Mouse (Mus musculus) adrenal gland, postnatal 25 days (tissue): ENCODE results near the gene Ctsz. TPM values are rescaled to one million over a fixed set of nuclear protein-coding genes. Genes with fewer than 3 reads are reported as not detected.
A peak's percentile ranks its signal among the peaks of the same experiment; 100 is the strongest.

Source experiments
- DNase-seq: peaks from one replicate; pipeline ENCODE4 v3.0.0; 2021; ENCODE audit warnings: mixed read lengths
- total RNA-seq: library from RNA; stranded (reverse); gene quantifications from 2 replicates; pipeline ENCODE4 v1.2.3, GENCODE M21; 2021

Ctsz gene
- total RNA-seq, 1 experiment from 2014 or later: 133 TPM

GRCm38 (mm10) chr2:174439961-174440360 lies 1.1 kb upstream of the Ctsz start:
- DNase-seq: no peak

DNA sequence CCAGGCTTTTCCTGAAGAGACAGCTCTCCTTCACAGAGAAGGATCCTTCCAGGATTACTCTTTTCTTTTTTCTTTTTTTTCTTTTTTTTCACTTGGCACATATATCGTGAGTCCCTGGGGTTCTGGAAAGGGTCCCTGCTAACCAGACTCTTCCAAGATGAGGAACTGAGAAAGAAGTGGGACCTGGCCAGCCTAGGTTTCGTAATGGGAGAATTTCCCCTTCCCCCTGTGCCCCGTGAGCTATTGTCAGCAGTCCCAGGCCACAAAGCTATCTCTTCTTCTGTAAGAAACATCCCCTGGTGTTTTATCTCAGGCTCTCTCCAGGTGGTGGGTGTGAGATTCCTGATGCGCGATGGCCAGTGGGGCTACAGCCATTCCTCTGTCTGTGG lies 605 bp upstream of the Ctsz start:
- no peak for DNase-seq

GRCm38 (mm10) chr2:174438181-174438580 lies 658 bp downstream of the Ctsz start:
- no peak for DNase-seq

DNA sequence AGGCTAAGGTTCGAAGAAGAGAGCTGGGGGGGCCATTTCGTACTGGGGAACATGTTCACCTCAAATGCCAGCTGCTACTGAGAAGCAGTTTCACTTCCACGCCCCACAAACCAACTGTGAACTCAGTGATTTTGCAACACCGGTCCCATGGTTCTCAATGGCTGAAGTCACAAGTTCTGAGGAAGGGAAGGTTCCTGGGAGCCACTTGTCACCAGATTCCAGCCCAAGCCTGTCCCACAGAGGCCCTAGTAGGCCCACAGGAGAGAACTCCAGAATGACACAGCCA lies 1.2 kb downstream of the Ctsz start:
- DNase-seq: no peak

DNA sequence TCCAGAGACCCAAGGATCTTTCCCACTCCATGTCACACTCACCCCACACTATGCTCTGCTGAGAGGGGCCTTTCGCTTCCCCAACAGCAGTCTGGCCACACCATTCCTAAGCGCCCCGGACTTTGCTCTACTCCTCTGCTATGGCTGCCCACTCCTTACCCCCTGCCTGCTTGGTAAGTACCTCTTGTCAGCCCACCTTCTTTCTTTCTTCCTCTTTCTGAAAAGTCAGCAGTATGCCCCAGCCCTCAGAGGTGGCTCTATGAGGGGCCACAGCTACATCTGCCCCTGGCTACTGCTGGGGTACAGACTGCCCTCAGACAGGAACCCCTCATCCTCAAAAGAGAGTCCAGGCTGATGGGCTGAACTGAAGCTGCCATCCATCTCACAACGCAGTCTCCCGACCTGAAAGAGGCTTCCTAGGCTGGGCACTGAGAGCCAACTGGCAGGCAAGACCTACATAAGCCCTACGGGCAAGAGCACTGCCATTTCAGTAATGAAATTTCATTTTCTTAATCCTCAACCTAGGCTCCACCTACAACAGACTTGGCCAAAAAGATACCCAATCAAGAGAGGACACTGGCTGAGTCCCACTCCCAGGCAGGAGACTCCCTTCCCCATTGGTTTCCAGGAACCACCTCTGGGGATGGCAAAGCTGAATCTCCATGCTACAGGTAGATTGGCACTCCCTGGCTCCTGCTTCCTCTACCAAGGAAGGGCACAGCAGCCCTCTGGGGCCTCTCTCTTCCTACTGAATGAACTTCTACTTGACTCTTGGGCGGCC lies 1.7 kb downstream of the Ctsz start:
- DNase-seq: no peak

GRCm38 (mm10) chr2:174436076-174436701 lies 2.6 kb downstream of the Ctsz start:
- no peak for DNase-seq

DNA sequence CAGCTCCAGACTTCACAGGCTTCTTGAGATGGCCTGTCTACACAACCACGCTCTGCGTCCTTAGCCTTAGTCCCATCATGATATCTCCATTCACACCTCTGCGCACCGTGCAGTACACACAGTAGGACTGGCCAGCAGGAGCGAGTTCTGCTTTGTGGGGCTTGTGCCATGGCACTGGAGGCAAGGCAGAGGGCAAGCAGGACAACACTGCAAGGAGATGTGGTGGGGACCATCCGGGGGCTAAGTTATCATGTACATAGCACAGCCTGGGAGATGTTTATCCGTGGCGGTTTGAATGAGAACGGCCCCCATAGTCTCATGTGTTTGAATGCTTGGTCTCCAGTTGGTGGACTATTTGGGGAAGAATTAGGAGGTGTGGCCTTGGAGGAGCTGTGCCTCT lies 3.9 kb downstream of the Ctsz start:
- DNase-seq: no peak

GRCm38 (mm10) chr2:174428996-174429591 lies 9.7 kb downstream of the Ctsz start:
- no peak for DNase-seq

GRCm38 (mm10) chr2:174428076-174428835 lies 10.6 kb downstream of the Ctsz start:
- DNase-seq: no peak

GRCm38 (mm10) chr2:174426856-174427255 lies 12.0 kb downstream of the Ctsz start:
- no peak for DNase-seq

- no peak for DNase-seq
Observed at GRCm38 (mm10) chr2:174424301-174425085, 14.3 kb downstream of the Ctsz start.

GRCm38 (mm10) chr2:174421107-174421506 lies 17.7 kb downstream of the Ctsz start:
- no peak for DNase-seq

DNA sequence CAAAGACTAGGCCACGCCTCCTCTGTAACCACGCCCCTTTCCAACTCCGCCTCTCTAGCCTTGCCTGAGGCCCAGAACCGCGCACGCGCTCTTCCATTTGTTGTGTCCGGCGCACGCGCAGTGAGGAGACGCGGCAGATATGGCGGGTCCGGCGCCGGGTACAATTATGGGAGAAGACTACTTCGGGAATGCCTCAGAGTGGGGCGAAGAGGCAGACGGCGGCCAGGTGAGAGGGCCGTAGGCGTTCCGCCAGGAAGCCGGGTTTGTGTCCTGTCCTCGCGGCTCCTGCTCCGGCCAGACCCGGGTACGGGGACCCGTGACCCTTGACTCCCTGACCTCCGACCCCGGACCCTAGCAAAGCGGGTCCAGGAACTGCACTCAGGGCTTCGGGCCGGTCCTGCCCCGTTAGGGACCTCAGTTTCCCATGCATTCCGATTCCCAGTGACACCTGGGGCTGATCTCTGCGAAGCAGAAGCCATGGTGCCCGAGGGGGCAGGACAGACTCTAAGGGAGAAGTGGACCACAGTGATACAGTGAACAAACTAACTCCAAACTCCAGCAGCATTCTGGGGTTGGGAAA lies 23.0 kb downstream of the Ctsz start, which contains the start of gene Nelfcd:
Gene Nelfcd, plus strand, starts transcription at position 74 of the 580 bp plus-strand sequence.
- peak; percentile 95 for DNase-seq

- DNase-seq: no peak
Observed at GRCm38 (mm10) chr2:174415001-174415730, 23.7 kb downstream of the Ctsz start.

DNA sequence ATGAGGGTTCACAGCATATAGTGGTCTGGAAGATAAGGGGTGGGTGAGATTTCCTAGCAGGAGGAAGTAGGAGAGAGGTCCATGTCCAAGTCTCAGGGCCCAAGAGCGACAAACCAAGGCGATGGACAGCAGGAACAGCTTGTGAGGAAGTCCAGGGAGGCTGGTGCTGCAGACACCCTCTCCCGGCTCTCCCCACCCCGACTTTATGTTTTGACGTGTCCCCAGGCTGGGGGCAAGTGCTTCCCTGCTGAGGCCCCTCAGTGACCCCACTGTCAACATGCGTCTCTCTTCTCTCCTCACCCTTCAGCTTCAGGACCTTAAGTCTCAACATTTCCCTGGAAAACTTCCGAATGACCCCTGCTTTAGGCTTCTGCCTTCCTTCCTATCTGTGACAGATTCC lies 25.7 kb downstream of the Ctsz start:
- no peak for DNase-seq

GRCm38 (mm10) chr2:174410222-174410621 lies 28.6 kb downstream of the Ctsz start:
- no peak for DNase-seq

GRCm38 (mm10) chr2:174400396-174400795 lies 38.4 kb downstream of the Ctsz start:
- no peak for DNase-seq

- DNase-seq: no peak
Observed at GRCm38 (mm10) chr2:174397881-174398280, 41.0 kb downstream of the Ctsz start.

DNA sequence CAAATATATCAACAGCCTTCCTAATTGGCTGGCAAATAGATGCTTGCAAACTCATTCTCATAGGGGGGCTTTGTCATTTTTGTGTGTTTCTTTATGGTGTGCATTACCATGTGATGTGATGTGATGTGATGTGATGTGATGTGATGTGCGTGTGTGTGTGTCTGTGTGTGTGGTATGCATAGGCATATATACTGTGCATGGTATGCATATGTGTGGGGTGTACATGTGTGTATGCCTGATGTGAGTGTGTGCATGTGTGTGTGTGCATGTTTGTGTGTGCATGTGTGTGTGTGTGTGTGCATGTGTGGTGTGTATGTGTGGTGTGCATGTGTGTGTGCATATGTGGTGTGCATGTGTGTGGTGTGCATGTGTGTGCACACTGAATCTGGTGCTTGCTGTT lies 41.8 kb downstream of the Ctsz start:
- no peak for DNase-seq

DNA sequence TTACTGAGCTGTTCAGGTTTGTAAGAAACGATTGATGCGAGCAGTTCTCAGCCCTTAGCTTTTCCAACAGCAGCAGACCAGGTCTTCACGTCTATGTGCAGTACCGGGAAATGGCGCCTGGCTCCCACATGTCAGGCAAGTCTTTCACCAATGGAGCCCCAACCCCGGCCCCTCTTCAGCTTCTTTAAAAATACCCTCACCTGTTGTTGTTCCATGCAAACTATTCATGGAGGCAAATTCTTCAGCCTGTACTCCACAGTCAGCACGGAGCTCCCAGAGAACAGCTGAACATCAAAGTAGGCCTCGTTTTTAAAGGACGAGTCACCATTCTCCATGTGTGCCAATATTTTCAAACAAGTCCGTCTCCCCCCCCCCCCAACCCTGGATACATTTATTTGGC lies 42.2 kb downstream of the Ctsz start:
- DNase-seq: no peak

DNA sequence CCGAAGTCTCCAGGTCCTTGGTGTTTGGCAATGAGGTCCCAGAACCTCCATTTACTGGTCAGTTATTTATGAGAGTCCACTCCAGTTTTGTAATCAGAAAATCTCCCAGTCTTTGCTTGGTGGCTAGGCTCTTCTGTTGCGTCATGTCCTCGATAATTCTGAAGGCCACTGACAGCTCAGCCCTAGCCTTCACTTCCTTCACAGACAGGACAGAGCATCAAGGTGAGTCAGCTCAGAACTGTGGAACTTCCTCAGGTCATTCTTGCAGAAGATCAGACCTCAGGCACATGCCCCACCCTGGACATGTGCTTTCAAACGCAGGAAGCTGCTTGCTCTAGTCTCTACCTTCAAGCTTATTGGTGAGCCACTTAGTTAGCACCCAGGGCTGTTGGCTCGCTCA lies 45.5 kb downstream of the Ctsz start:
- DNase-seq: peak; percentile 18
